Mouse (Mus musculus): Measurements from ENCODE around the gene Ptprn2. TPM values are rescaled to one million over a fixed set of nuclear protein-coding genes. Genes with fewer than 3 reads are reported as not detected.

The Ptprn2 gene
- polyA plus RNA-seq, 1 experiment from 2014 or later: 24.7 TPM

DNA sequence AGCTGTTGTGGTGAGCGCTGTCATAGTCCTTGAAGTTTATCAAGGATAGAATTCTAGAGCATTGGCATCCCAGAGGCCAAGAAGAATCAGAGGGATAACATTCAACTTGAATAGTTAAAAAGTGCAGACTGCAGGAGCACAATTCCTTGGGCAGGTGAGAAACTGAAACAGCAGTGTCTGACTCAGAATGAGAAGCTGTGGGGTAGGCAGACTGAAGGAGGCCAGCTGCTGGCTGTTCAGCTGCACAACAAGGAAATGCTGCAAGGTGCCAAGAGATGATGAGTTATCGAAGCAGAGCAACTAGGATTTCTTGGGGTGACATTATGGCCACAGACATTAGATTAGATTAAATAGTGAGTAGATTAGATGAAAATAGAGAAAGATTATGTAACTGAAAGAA is 260.9 kb downstream of the Ptprn2 start:
- Histone ChIP-seq H3K4me3 (ENCODE audit: low read depth, low read length) (no peak overlapping the region), H3K27ac (ENCODE audit: low read depth, low read length) (no peak overlapping the region), H3K9me3 (ENCODE audit: control insufficient read depth, low read length) (no peaks in the 10 kb centered on the region), H3K4me2 (ENCODE audit: low read depth, low read length) (no peak overlapping the region), H3K27me3 (ENCODE audit: control insufficient read depth, insufficient read depth, low read length) (no peaks in the 10 kb centered on the region), H3K4me1 (ENCODE audit: control insufficient read depth, insufficient read depth, low read length) (no peaks in the 10 kb centered on the region), H3K36me3 (ENCODE audit: control insufficient read depth, insufficient read depth, low read length) (no peaks in the 10 kb centered on the region), H3K9ac (replicated peaks; ENCODE audit: low read depth, low read length) (no peak overlapping the region)
- no peak for ATAC-seq (ENCODE audit: low read depth)
- WGBS: 93% methylated on average over 2 of the region's 2 CpGs

DNA sequence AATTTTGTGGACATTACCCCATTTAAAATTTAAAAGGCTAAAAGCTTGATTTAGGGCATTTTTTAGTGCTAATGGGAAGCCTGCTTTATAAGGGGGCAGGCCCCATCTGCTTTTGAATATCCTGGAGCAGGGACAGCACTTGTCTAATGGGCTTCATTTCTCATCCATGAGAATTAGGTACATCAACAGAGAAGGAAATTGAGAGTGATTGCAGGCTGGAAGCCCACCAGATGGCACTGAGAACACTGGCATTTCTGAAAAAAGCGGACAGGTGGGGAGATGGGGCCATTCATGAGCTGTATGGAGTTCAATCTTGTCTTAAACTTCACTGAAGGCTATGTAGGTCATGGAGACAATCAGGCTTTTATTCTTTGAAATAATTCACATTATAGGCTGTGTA is 267.3 kb downstream of the Ptprn2 start:
- no peak overlapping the region for H3K4me3 ChIP-seq (ENCODE audit: low read depth, low read length)
- H3K4me2 ChIP-seq (ENCODE audit: low read depth, low read length): no peak overlapping the region
- H3K9ac ChIP-seq (replicated peaks; ENCODE audit: low read depth, low read length): no peak overlapping the region
- no peaks in the 10 kb centered on the region for H3K36me3 ChIP-seq (ENCODE audit: control insufficient read depth, insufficient read depth, low read length)
- ATAC-seq (ENCODE audit: low read depth): no peak
- no peak overlapping the region for H3K27ac ChIP-seq (ENCODE audit: low read depth, low read length)
- H3K4me1 ChIP-seq (ENCODE audit: control insufficient read depth, insufficient read depth, low read length): no peaks in the 10 kb centered on the region
- H3K9me3 ChIP-seq (ENCODE audit: control insufficient read depth, low read length): no peaks in the 10 kb centered on the region
- no peaks in the 10 kb centered on the region for H3K27me3 ChIP-seq (ENCODE audit: control insufficient read depth, insufficient read depth, low read length)
- WGBS: 80% methylated on average over 1 of the region's 1 CpGs

DNA sequence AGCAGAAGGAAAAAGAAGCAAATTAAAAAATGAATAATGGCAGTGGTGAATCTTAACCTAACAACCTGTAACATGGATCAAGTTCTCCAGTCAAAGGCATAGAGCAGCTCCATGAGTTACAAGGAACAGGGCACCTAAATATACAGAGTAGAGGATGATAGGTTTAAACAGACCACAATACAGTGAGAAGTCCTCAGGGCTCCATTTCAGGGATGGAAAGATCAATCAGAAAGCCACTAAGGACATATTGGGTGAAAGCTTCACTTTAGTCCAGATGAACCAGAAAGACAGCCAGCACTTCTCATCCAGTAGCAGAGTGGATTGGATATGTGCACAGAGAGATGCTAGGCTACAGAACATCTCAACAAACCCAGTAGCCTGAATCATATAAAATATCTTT is 278.4 kb downstream of the Ptprn2 start:
- Histone ChIP-seq H3K27me3 (ENCODE audit: control insufficient read depth, insufficient read depth, low read length) (no peaks in the 10 kb centered on the region), H3K4me2 (ENCODE audit: low read depth, low read length) (no peak overlapping the region), H3K27ac (ENCODE audit: low read depth, low read length) (no peak overlapping the region), H3K9me3 (ENCODE audit: control insufficient read depth, low read length) (no peaks in the 10 kb centered on the region), H3K4me1 (ENCODE audit: control insufficient read depth, insufficient read depth, low read length) (no peaks in the 10 kb centered on the region), H3K9ac (replicated peaks; ENCODE audit: low read depth, low read length) (no peak overlapping the region), H3K4me3 (ENCODE audit: low read depth, low read length) (no peak overlapping the region), H3K36me3 (ENCODE audit: control insufficient read depth, insufficient read depth, low read length) (no peaks in the 10 kb centered on the region)
- no peak for ATAC-seq (ENCODE audit: low read depth)

DNA sequence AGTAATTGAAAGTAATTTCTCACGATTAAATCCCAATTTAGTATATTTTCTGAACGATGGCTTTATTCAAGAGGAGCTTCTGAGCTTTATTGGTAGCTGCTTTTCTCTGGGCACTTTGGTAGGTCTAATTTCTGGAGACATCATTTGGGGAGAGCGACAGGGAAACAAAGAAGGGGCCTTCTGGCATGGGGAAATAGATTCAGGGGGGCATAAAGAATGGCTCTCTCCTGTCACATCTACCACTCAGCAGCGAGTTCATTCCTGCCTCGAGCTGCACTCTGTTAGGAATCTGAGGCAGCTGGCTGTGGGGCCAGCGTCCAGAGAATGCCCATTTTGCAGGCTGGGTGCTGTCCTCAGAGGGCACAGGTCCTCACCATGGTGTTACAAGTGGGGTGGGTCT is 285.4 kb downstream of the Ptprn2 start:
- Histone ChIP-seq H3K4me3 (ENCODE audit: low read depth, low read length) (no peak overlapping the region), H3K27ac (ENCODE audit: low read depth, low read length) (no peak overlapping the region)
- 58% methylated on average over 6 of the region's 6 CpGs for WGBS

DNA sequence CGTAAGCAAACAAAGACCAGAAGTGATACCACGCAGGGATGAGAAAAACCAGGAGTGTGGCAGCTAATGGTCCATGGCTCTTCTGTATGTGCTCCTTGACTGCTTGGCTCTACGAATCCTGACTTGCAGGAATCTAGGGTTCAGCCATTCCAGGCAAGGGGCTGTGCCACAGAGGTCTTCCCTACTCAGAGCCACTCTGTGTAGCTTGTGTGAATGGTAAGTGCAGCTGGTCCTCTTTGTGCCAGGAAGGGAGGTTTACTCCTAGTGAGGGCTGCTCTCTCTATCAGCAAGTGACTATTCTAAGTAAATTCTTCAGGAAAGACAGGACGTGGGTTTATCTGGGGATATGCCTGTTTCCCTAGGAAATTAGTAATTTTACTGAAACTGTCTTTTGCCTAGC is 286.0 kb downstream of the Ptprn2 start:
- no peak overlapping the region for H3K4me3 ChIP-seq (ENCODE audit: low read depth, low read length)
- H3K9me3 ChIP-seq (ENCODE audit: control insufficient read depth, low read length): no peaks in the 10 kb centered on the region
- no peak for ATAC-seq (ENCODE audit: low read depth)
- 82% methylated on average over 4 of the region's 4 CpGs for WGBS
- H3K27ac ChIP-seq (ENCODE audit: low read depth, low read length): no peak overlapping the region
- H3K4me2 ChIP-seq (ENCODE audit: low read depth, low read length): no peak overlapping the region
- no peaks in the 10 kb centered on the region for H3K27me3 ChIP-seq (ENCODE audit: control insufficient read depth, insufficient read depth, low read length)
- H3K9ac ChIP-seq (replicated peaks; ENCODE audit: low read depth, low read length): no peak overlapping the region
- H3K4me1 ChIP-seq (ENCODE audit: control insufficient read depth, insufficient read depth, low read length): no peaks in the 10 kb centered on the region
- H3K36me3 ChIP-seq (ENCODE audit: control insufficient read depth, insufficient read depth, low read length): no peaks in the 10 kb centered on the region

More for the DNA sequence above, 285.4 kb downstream of the Ptprn2 start:
- ATAC-seq (ENCODE audit: low read depth): no peak
- Histone ChIP-seq H3K36me3 (ENCODE audit: control insufficient read depth, insufficient read depth, low read length) (no peaks in the 10 kb centered on the region), H3K4me2 (ENCODE audit: low read depth, low read length) (no peak overlapping the region), H3K9ac (replicated peaks; ENCODE audit: low read depth, low read length) (no peak overlapping the region), H3K4me1 (ENCODE audit: control insufficient read depth, insufficient read depth, low read length) (no peaks in the 10 kb centered on the region), H3K27me3 (ENCODE audit: control insufficient read depth, insufficient read depth, low read length) (no peaks in the 10 kb centered on the region), H3K9me3 (ENCODE audit: control insufficient read depth, low read length) (no peaks in the 10 kb centered on the region)

DNA sequence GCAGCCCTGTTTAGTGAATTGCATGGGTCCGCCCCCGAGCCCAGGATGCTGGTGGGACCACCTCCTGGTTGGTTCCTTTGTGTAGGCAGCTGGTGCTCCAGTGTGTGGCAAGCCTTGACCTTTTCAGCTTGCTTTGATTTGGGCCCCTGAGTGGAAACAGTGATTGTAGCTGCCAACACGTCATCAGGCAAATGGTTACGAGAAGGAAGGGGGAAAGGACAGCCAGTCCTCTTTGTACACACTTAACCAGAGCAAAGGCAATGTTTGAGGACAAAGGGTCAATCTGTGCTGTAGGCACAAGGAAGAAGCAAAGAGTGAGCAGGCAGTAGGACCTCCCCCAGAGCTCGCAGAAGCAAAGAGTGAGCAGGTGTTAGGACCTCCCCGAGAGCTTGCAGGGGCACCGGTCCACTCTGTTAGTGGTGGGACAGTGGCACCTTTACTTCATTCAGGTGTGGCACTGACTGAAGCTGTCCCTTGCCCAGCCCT is 286.6 kb downstream of the Ptprn2 start:
- Histone ChIP-seq H3K36me3 (ENCODE audit: control insufficient read depth, insufficient read depth, low read length) (no peaks in the 10 kb centered on the region), H3K9me3 (ENCODE audit: control insufficient read depth, low read length) (no peaks in the 10 kb centered on the region), H3K27ac (ENCODE audit: low read depth, low read length) (no peak overlapping the region), H3K9ac (replicated peaks; ENCODE audit: low read depth, low read length) (no peak overlapping the region), H3K4me2 (ENCODE audit: low read depth, low read length) (no peak overlapping the region), H3K27me3 (ENCODE audit: control insufficient read depth, insufficient read depth, low read length) (no peaks in the 10 kb centered on the region), H3K4me1 (ENCODE audit: control insufficient read depth, insufficient read depth, low read length) (no peaks in the 10 kb centered on the region), H3K4me3 (ENCODE audit: low read depth, low read length) (no peak overlapping the region)
- 38% methylated on average over 7 of the region's 7 CpGs for WGBS
- ATAC-seq (ENCODE audit: low read depth): no peak

DNA sequence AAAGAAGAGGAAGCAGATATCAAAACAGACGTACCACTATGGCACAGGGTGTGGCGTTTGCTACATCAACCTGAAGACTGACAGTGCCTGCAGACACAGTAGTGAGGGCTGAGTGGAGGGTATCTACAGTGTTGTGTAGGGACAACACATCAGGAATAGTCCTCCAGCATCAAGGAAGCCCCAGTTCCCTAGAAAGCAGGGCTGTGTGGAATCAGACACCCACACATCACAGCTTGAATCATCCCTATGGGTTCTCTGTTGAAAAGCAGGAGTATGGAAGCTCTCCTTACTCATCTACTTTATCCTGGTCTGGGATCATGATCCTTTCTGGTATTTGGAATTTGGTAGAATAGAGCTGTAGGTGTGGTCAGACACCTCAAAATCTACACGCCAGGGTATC is 287.8 kb downstream of the Ptprn2 start:
- Histone ChIP-seq H3K36me3 (ENCODE audit: control insufficient read depth, insufficient read depth, low read length) (no peaks in the 10 kb centered on the region), H3K4me1 (ENCODE audit: control insufficient read depth, insufficient read depth, low read length) (no peaks in the 10 kb centered on the region), H3K4me2 (ENCODE audit: low read depth, low read length) (no peak overlapping the region), H3K27ac (ENCODE audit: low read depth, low read length) (no peak overlapping the region), H3K9me3 (ENCODE audit: control insufficient read depth, low read length) (no peaks in the 10 kb centered on the region), H3K27me3 (ENCODE audit: control insufficient read depth, insufficient read depth, low read length) (no peaks in the 10 kb centered on the region), H3K9ac (replicated peaks; ENCODE audit: low read depth, low read length) (no peak overlapping the region), H3K4me3 (ENCODE audit: low read depth, low read length) (no peak overlapping the region)
- ATAC-seq (ENCODE audit: low read depth): no peak
- 94% methylated on average over 3 of the region's 3 CpGs for WGBS

DNA sequence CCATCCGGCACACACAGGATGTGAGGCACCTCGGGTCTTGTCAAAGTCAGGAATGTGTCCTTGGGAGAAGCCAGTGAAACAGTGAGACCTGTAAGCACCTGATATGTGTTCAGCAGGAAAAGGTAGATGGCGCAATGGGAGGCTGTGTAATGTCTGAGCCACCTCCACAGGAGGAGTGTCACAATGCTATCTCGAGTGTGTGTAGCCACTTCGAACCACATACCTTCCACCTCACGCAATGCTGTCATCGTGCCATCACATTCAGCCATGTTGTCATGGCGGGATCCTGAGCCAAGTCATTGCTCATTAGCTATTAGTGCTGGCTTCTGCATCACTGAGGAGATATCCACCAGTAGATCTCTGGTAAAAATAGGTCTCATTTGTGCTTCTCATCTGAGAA is 290.9 kb downstream of the Ptprn2 start:
- H3K4me2 ChIP-seq (ENCODE audit: low read depth, low read length): no peak overlapping the region
- no peak overlapping the region for H3K9ac ChIP-seq (replicated peaks; ENCODE audit: low read depth, low read length)
- H3K4me3 ChIP-seq (ENCODE audit: low read depth, low read length): no peak overlapping the region
- 91% methylated on average over 8 of the region's 8 CpGs for WGBS
- H3K9me3 ChIP-seq (ENCODE audit: control insufficient read depth, low read length): no peaks in the 10 kb centered on the region
- H3K27ac ChIP-seq (ENCODE audit: low read depth, low read length): no peak overlapping the region
- no peaks in the 10 kb centered on the region for H3K36me3 ChIP-seq (ENCODE audit: control insufficient read depth, insufficient read depth, low read length)
- no peak for ATAC-seq (ENCODE audit: low read depth)
- H3K27me3 ChIP-seq (ENCODE audit: control insufficient read depth, insufficient read depth, low read length): no peaks in the 10 kb centered on the region
- no peaks in the 10 kb centered on the region for H3K4me1 ChIP-seq (ENCODE audit: control insufficient read depth, insufficient read depth, low read length)

DNA sequence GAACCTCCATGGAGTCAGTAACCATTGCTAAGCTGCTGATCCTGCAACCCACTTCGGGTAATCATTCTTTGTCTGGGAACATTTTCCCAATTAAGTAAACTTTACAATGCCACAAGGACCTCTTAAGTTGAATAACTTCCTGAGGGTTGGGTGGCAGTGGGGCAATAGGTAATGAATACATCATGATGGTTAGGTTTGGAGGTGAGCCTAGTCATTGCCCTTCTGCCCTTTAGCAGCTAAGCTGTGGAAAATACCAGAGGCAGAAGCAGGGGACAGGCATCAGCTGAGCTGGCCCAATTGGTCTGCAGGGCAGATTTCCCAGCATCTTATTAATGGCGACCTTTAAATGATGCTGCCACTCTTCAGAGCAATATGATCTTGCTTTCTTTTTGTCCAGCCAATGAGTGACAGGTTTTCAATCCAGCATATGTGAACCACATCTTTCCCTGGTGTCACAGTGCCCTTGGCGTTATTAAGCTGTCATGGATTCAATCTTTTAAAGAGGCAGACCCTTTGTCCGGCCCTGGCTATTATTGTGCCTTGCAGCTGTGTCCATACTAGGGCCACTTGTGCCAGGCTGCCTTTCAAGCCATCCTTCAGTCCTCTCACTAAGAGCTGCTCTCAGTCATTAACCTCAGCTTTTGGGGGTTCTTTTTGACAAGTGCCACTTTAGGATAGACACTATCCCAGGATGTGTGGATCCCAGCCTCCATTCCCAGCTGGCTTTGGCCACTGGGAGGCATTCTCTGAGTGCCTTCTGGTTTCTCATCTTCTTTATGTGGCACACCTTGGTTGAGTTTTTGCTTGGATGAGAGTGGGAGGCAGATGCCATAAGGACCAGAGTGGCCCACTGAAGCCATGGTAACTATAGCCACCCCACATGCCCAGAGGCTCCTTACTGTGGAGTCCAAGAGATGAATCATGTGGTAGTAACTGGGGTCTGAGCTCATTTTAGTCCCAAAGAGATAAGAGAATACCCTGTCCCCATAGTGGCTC is 292.9 kb downstream of the Ptprn2 start:
- no peak overlapping the region for H3K27ac ChIP-seq (ENCODE audit: low read depth, low read length)
- ATAC-seq (ENCODE audit: low read depth): no peak

More for the DNA sequence above, 292.9 kb downstream of the Ptprn2 start:
- Histone ChIP-seq H3K36me3 (ENCODE audit: control insufficient read depth, insufficient read depth, low read length) (no peaks in the 10 kb centered on the region), H3K27me3 (ENCODE audit: control insufficient read depth, insufficient read depth, low read length) (no peaks in the 10 kb centered on the region), H3K9me3 (ENCODE audit: control insufficient read depth, low read length) (no peaks in the 10 kb centered on the region), H3K4me3 (ENCODE audit: low read depth, low read length) (no peak overlapping the region), H3K4me1 (ENCODE audit: control insufficient read depth, insufficient read depth, low read length) (no peaks in the 10 kb centered on the region), H3K9ac (replicated peaks; ENCODE audit: low read depth, low read length) (no peak overlapping the region), H3K4me2 (ENCODE audit: low read depth, low read length) (no peak overlapping the region)
- WGBS: 42% methylated on average over 4 of the region's 4 CpGs

Measured in neural tube, embryonic 14.5 days (tissue).